Mouse (Mus musculus): ENCODE data around the gene Rhbdl1. TPM values are rescaled to one million over a fixed set of nuclear protein-coding genes. Genes with fewer than 3 reads are reported as not detected.
"Not testable (repeated sequence)": the region's sequence is repeated elsewhere in the genome, so short reads cannot be mapped to it uniquely, and the experiment has no call there.

Rhbdl1 gene
- polyA plus RNA-seq, 1 experiment = 0.67 TPM

DNA sequence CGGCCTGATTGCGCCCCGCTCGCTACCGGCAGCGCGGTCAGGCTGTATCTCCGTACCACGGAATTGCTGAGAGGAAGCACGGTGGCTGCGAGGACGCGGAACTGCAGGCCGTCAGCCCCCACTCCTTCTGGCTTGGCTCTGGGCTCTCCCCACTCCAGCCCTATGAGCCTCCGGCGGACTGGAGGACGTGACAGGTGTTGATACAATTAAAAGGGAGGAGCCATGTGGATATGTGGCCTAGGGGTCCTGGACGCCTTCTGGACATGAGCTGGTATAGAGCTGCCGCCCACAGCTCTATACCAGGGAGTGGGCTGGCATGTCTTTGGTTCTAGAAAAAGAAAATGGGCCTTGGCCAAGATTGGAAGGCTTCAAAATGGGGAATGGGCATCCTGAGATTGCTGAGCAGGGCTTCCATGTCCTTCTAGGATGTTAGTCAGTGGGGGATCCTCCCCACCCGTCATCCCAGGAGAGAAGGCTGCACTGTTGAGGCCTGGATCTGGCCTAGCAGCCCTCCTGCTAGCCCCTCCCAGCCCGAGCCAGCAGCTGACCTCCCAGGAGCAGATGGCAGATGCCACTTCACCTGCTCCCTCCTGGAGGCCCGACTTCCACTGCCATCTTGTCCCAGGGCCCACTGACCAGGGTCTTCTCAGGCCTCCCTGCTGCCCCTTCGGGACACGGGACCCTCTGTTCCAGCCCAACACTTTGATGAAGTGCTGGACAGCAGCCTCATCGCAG lies 27.3 kb downstream of the Rhbdl1 start:
- TF ChIP-seq E2F4 (IDR thresholded peaks at IDR 0.05; ENCODE audit: insufficient read depth) = no peak
- TF ChIP-seq MYOD1 (IDR thresholded peaks at IDR 0.05; ENCODE audit: control insufficient read depth in 1 of 3, insufficient read length in 2 of 3, low read depth in 2 of 3) = peak in 2 of 3 experiments; percentile 23 to 31
- TF ChIP-seq TCF3 (IDR thresholded peaks at IDR 0.05; ENCODE audit: insufficient read length, low read depth) = no peak
- TF ChIP-seq SRF (IDR thresholded peaks at IDR 0.05; ENCODE audit: control insufficient read depth, insufficient read length, low read depth) = no peak
- peak in 2 of 3 experiments; percentile 51 to 74 for TF ChIP-seq MYOG (IDR thresholded peaks at IDR 0.05; ENCODE audit: control insufficient read depth in 1 of 3, insufficient read depth in 1 of 3, insufficient read length in 2 of 3, low read depth in 2 of 3)
- no peak for TF ChIP-seq POLR2AphosphoS2 (IDR thresholded peaks at IDR 0.05; ENCODE audit: insufficient read length, low read depth)
- no peaks in the 10 kb centered on the region for H3K79me2 ChIP-seq (ENCODE audit: control insufficient read depth, insufficient read depth)
- peak overlapping the region; percentile 77 for H3K4me2 ChIP-seq (ENCODE audit: low read depth)
- no peaks in the 10 kb centered on the region for H3K27me3 ChIP-seq (ENCODE audit: control insufficient read depth, insufficient read depth, insufficient read length)
- peak overlapping the region; percentile 38 for H3ac ChIP-seq (ENCODE audit: control insufficient read depth, insufficient read length)
- H3K36me3 ChIP-seq (ENCODE audit: control insufficient read depth, insufficient read depth) = no peaks in the 10 kb centered on the region
- H3K4me3 ChIP-seq = peak overlapping the region; percentile 26

DNA sequence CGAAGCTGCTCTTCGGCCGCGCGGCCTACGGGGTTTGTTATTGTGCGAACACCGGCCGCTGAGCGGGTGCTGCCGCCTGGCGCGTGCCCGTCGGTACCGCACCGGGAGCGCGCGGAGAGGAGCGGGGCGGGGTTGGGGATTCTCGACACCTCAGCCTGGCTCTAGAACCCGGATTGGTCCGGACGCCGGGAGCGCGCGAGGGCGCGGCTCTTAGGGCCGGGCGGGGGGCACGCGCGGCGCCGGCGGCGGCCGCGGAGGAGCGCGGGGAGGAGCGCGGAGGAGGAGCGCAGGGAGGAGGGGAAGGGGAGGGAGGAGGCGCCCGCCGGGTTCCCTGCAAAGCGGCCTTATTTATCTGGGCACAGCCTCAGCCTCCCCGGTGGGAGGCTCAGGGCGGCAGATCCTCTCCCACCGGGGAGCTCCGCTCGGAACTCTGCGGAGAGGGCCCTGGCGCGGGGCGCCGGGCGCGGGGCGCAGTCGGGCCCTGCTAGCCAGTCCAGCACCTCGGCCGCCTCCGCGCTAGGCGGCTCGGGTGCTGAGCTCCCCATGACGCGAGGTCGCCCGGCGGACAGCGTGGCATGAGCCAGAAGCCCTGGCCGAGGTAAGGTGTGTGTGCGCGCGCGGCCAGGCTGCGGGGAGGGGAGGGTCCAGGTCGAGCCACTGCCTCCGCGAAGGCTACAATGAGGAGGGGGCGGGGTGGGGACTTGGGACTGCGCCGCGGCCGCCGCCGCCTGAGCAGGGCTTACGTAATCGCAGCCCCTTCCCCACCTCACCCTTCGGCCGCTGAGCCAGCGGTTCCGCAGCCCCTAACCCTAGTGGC lies 28.1 kb downstream of the Rhbdl1 start, which contains the start of gene Fbxl16:
Gene Fbxl16, plus strand, starts transcription at position 297 of the 817 bp plus-strand sequence.
- H3K4me3 ChIP-seq = peak within 1 kb of the TSS; percentile 26
- peak within 1 kb of the TSS; percentile 38 for H3ac ChIP-seq (ENCODE audit: control insufficient read depth, insufficient read length)
- no peaks in the 10 kb centered on the region for H3K27me3 ChIP-seq (ENCODE audit: control insufficient read depth, insufficient read depth, insufficient read length)
- no peak for TF ChIP-seq MYOD1 (IDR thresholded peaks at IDR 0.05; ENCODE audit: control insufficient read depth in 1 of 3, insufficient read length in 2 of 3, low read depth in 2 of 3)
- no peak for TF ChIP-seq TCF3 (IDR thresholded peaks at IDR 0.05; ENCODE audit: insufficient read length, low read depth)
- TF ChIP-seq E2F4 (IDR thresholded peaks at IDR 0.05; ENCODE audit: insufficient read depth) = no peak
- no peak for TF ChIP-seq USF1 (IDR thresholded peaks at IDR 0.05; ENCODE audit: low read depth)
- TF ChIP-seq SRF (IDR thresholded peaks at IDR 0.05; ENCODE audit: control insufficient read depth, insufficient read length, low read depth) = no peak
- TF ChIP-seq POLR2A (IDR thresholded peaks at IDR 0.05; ENCODE audit: insufficient read length, low read depth) = peak; percentile 43
- H3K4me2 ChIP-seq (ENCODE audit: low read depth) = peak within 1 kb of the TSS; percentile 77
- no peaks in the 10 kb centered on the region for H3K79me2 ChIP-seq (ENCODE audit: control insufficient read depth, insufficient read depth)
- H3K36me3 ChIP-seq (ENCODE audit: control insufficient read depth, insufficient read depth) = no peaks in the 10 kb centered on the region

DNA sequence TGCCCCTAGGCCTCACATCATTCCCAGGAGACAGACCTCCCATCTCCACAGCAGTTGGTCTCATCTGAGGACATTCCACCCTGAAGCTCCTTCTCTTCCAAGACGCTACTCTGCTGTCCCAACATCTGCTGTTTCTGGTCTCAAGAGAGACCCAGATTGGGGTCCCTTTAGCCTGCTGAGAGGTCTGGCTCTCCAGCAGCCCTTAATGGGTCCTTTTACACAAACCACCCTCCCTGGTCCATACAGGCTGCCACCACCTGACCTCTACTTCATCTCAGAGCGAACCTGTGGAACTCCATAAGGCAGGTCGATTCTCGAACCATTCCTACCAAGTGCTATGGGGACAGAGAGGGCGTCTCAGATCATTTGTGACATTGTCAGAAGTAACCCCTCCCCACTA lies 29.1 kb downstream of the Rhbdl1 start:
- peak overlapping the region; percentile 26 for H3K4me3 ChIP-seq
- H3K4me2 ChIP-seq (ENCODE audit: low read depth) = peak overlapping the region; percentile 77
- no peaks in the 10 kb centered on the region for H3K27me3 ChIP-seq (ENCODE audit: control insufficient read depth, insufficient read depth, insufficient read length)
- H3K36me3 ChIP-seq (ENCODE audit: control insufficient read depth, insufficient read depth) = no peaks in the 10 kb centered on the region
- H3K79me2 ChIP-seq (ENCODE audit: control insufficient read depth, insufficient read depth) = no peaks in the 10 kb centered on the region
- peak overlapping the region; percentile 38 for H3ac ChIP-seq (ENCODE audit: control insufficient read depth, insufficient read length)
- no peak for TF ChIP-seq POLR2AphosphoS2 (IDR thresholded peaks at IDR 0.05; ENCODE audit: insufficient read length, low read depth)
- TF ChIP-seq E2F4 (IDR thresholded peaks at IDR 0.05; ENCODE audit: insufficient read depth) = no peak
- no peak for TF ChIP-seq CEBPB (IDR thresholded peaks at IDR 0.05; ENCODE audit: insufficient read depth, poor library complexity, severe bottlenecking)
- no peak for TF ChIP-seq SRF (IDR thresholded peaks at IDR 0.05; ENCODE audit: control insufficient read depth, insufficient read length, low read depth)
- no peak for TF ChIP-seq TCF3 (IDR thresholded peaks at IDR 0.05; ENCODE audit: insufficient read length, low read depth)
- no peak for TF ChIP-seq MYOG (IDR thresholded peaks at IDR 0.05; ENCODE audit: control insufficient read depth in 1 of 3, insufficient read depth in 1 of 3, insufficient read length in 2 of 3, low read depth in 2 of 3)
- TF ChIP-seq POLR2A (IDR thresholded peaks at IDR 0.05; ENCODE audit: insufficient read length, low read depth) = no peak
- no peak for TF ChIP-seq REST (IDR thresholded peaks at IDR 0.05; ENCODE audit: insufficient read depth, insufficient read length)
- no peak for TF ChIP-seq TCF12 (IDR thresholded peaks at IDR 0.05; ENCODE audit: insufficient read depth, poor library complexity, severe bottlenecking)
- no peak for TF ChIP-seq USF1 (IDR thresholded peaks at IDR 0.05; ENCODE audit: low read depth)
- TF ChIP-seq MYOD1 (IDR thresholded peaks at IDR 0.05; ENCODE audit: control insufficient read depth in 1 of 3, insufficient read length in 2 of 3, low read depth in 2 of 3) = no peak
- no peak for TF ChIP-seq MAX (IDR thresholded peaks at IDR 0.05; ENCODE audit: low read depth)

DNA sequence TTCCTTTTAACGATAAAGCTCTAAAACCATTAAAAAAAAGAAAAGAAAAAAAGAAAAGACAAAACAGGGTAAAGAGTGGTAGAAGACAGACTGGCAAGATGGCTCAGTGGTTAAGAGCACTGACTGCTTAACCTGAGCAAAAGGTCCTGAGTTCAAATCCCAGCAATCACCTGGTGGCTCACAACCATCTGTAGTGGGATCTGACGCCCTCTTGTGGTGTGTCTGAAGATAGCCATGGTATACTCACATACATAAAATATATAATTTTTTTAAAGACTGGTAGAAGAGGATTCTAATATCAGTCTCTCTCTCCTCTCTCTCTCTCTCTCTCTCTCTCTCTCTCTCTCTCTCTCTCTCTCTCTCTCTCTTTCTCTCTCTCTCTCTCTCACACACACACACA lies 29.6 kb downstream of the Rhbdl1 start:
- not testable (repeated sequence) for H3K36me3 ChIP-seq (ENCODE audit: control insufficient read depth, insufficient read depth); H3K4me2 ChIP-seq (ENCODE audit: low read depth); H3K27me3 ChIP-seq (ENCODE audit: control insufficient read depth, insufficient read depth, insufficient read length); H3K79me2 ChIP-seq (ENCODE audit: control insufficient read depth, insufficient read depth); H3K4me3 ChIP-seq; H3ac ChIP-seq (ENCODE audit: control insufficient read depth, insufficient read length)

DNA sequence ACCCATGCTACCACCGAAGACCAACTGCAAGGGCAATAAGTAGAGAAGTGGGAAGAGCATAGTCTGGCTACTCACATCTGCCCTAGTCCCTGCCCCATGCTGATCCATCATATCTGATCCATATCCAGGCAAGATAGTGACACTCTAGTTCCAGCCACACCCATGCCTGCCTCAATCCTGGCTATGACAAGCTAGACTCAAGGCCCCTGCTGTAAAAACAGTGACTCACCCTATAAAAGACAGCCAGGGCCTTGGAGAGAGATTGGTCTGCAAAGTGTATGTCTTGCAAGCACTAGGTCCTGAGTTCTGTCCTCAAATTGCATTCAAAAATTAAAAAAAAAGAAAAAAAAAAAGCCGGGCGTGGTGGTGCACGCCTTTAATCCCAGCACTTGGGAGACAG lies 30.6 kb downstream of the Rhbdl1 start:
- H3K27me3 ChIP-seq (ENCODE audit: control insufficient read depth, insufficient read depth, insufficient read length) = no peaks in the 10 kb centered on the region
- TF ChIP-seq POLR2A (IDR thresholded peaks at IDR 0.05; ENCODE audit: insufficient read length, low read depth) = no peak
- H3ac ChIP-seq (ENCODE audit: control insufficient read depth, insufficient read length) = no peak overlapping the region
- no peak overlapping the region for H3K4me3 ChIP-seq
- no peaks in the 10 kb centered on the region for H3K79me2 ChIP-seq (ENCODE audit: control insufficient read depth, insufficient read depth)
- no peak overlapping the region for H3K4me2 ChIP-seq (ENCODE audit: low read depth)
- no peaks in the 10 kb centered on the region for H3K36me3 ChIP-seq (ENCODE audit: control insufficient read depth, insufficient read depth)
